Mouse (Mus musculus) Patski (cell line): Measurements from ENCODE around the gene Tvp23a. TPM values are rescaled to one million over a fixed set of nuclear protein-coding genes. Genes with fewer than 3 reads are reported as not detected.

Source experiments
- ATAC-seq: fragments of 100-300 bp; one replicate; pipeline ENCODE4 v1.8.0; 2021
- CTCF ChIA-PET: fragments of 350-600 bp; sonication (Branson Sonifier 250); formaldehyde crosslinking; loops from one replicate; lab custom pipeline; 2022; ENCODE audit warnings: inconsistent platforms; lab: Charles Lee
- POLR2A ChIA-PET: fragments of 350-600 bp; sonication (Branson Sonifier 250); formaldehyde crosslinking; loops from one replicate; lab custom pipeline; 2022; ENCODE audit warnings: antibody characterized with exemption, inconsistent platforms; lab: Charles Lee
- DNase-seq: peaks from one replicate; pipeline ENCODE4 v3.0.0-alpha.2; 2011; ENCODE audit warnings: low read depth, low spot score
- H3K27me3 ChIP-seq: fragments of 371-371 bp; one replicate; pipeline ENCODE4 v1.5.1; 2021
- CTCF ChIP-seq: fragments of 100-300 bp; IDR thresholded peaks from one replicate; pipeline ENCODE4 v1.5.1; 2021
- in situ Hi-C: fragments of 300-500 bp; cut with MboI; formaldehyde crosslinking; loops from 3 replicates; pipeline ENCODE4 v1.11.1; 2018; ENCODE audit warnings: low pct_unique_long_range_greater_than_20kb, mixed read lengths
- polyA plus RNA-seq: library from polyadenylated mRNA; unstranded; gene quantifications from one replicate; pipeline ENCODE4 v1.2.3, GENCODE M21; 2021

Gene Tvp23a
- polyA plus RNA-seq, 1 experiment from 2014 or later = 0.46 TPM

DNA sequence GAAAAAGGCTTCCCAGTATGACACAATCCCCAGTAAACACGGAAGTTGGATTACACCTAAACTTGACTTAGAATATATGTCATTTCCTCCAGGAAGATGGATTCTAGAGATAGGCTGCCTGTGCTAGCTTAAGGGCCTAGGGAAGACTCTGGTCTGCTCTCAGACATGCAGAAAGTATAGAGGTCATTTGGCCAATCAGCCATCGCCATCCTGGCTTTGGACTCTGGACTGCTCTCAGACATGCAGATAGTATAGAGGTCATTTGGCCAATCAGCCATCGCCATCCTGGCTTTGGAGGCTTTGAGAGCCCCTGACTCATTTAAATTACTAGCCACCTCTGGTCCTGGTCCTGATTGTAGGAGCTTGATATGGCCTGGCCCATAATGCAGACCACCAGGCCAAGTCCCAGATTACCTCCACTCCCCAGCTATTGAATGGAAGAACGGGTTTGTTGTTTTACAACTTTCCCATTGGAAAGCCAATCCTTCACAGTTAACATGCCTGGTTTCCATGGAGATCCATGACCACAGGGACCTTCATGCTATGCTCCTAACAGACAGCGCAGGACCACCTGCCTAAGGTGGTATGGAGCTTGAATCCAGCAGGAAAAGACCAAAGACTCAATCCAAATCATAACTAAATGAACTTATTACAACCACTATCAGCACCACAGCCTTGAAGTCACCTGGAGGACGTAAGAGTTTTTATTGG, 6.9 kb upstream of the Tvp23a start:
- TF ChIP-seq CTCF = no peak
- ATAC-seq = no peak
- ChIA-PET CTCF (no interaction called here), POLR2A (no interaction called here)
- in situ Hi-C loops = no loop called here
- no peaks in the 10 kb centered on the region for H3K27me3 ChIP-seq
- DNase-seq = no peak

DNA sequence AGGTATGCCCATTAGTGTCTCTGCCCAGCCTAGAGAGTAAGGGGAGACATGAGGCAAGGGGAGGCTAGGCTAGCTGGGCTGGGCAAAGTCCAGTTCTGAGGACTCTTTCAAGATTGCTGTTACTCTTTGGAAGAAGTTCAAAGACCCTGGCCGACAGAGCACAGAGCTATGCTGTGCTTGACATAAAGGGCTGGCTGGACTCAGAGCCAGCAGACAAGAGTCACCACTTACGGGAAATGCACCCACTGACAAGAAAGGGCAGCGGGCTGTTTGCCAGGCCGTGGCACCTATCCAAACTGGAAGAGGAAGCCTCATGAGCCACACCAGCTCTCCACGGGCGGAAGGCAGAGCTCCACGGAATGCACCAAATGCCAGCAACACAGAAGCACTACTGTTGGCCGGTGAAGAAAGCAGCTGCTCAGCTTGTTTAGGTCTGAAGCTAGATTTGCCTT, 5.3 kb upstream of the Tvp23a start:
- peak; percentile 47 for DNase-seq
- peak; percentile 42 for ATAC-seq
- ChIA-PET POLR2A (no interaction called here), CTCF (interaction anchor here (1.1 to 1.8 kb wide), 2 partner anchors 12 to 15 kb away, joined by 3 read pairs; no protein-coding TSS in a partner anchor)
- in situ Hi-C loops = no loop called here
- TF ChIP-seq CTCF = no peak
- H3K27me3 ChIP-seq = no peaks in the 10 kb centered on the region

- POLR2A ChIA-PET = interaction anchor here (0.5 kb wide), 1 partner anchor 1113 kb away, joined by 3 read pairs; no protein-coding TSS in a partner anchor
- ATAC-seq (no peak), DNase-seq (no peak)
- CTCF ChIA-PET = interaction anchor here (0.5 to 1.8 kb wide), 3 partner anchors 12 to 549 kb away, joined by 3 read pairs; no protein-coding TSS in a partner anchor
- TF ChIP-seq CTCF = no peak
- H3K27me3 ChIP-seq = no peaks in the 10 kb centered on the region
- in situ Hi-C loops = no loop called here
Measured at GRCm38 (mm10) chr16:10451906-10452305, 4.7 kb upstream of the Tvp23a start.

GRCm38 (mm10) chr16:10448931-10449330, 1.8 kb upstream of the Tvp23a start:
- in situ Hi-C loops = no loop called here
- ATAC-seq = no peak
- POLR2A ChIA-PET = no interaction called here
- no peak for TF ChIP-seq CTCF
- CTCF ChIA-PET = no interaction called here
- H3K27me3 ChIP-seq = no peaks in the 10 kb centered on the region
- DNase-seq = no peak

- no peak for TF ChIP-seq CTCF
Measured at GRCm38 (mm10) chr16:10447781-10448180, 619 bp upstream of the Tvp23a start.

DNA sequence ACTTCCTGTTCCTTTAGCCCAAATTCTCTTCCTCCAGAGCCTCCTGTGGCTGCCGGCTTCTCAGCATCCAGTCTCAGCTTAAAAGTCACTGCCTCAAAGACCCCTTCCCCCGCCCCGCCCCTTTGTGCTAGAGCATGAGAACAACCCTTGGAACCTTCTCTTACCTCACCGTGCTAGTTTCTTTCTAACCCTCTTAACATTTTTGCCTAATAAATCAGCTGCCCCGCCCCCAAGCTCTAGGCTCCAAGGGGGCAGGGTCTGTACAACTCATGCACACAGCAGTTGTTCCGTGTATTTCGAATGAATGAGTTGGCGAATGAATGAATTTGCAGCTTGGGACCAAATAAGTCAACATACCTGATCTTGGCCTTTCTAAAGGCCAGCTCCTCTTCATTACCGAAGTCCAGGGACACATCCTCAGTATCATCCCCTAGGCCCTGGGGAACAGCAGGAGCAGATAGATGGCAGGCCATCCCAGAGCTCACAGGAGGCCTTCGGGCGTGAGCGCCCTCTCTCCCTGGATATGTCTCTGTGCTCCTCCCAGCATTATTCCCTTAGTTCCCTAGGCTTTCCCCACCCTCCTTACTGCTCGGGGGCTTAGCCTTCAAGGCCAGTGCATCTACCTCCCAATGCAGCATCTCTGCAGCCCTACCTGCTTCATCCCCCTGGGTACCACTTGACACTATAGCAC, 444 bp downstream of the Tvp23a start:
- no peak for ATAC-seq
- no peak for DNase-seq
- in situ Hi-C loops = no loop called here
- ChIA-PET CTCF (no interaction called here), POLR2A (no interaction called here)
- no peaks in the 10 kb centered on the region for H3K27me3 ChIP-seq
- no peak for TF ChIP-seq CTCF

More at GRCm38 (mm10) chr16:10447781-10448180, 619 bp upstream of the Tvp23a start:
- H3K27me3 ChIP-seq = no peaks in the 10 kb centered on the region
- ChIA-PET POLR2A (interaction anchor here (0.6 kb wide), 1 partner anchor 14 kb away, joined by 3 read pairs; no protein-coding TSS in a partner anchor), CTCF (no interaction called here)
- ATAC-seq = no peak
- no peak for DNase-seq
- in situ Hi-C loops = no loop called here

DNA sequence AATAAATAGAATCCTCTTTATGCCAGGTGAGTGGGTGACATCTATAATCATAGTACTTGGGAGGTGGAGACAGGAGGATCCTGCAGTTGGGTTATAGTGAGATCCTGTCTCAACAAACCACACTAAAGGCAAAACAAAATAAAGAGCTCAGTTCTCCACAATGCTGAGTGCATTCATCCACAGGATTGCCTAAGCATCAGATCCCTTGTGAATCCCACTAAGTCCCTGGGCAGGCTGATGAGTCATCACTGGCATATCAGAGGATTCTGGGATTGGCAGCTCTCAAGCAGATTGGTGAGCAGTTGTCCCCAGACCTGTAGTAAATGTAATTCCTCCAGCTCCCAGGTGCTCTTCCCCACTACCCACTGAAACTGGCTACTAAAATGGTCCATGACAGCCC, 3.4 kb downstream of the Tvp23a start:
- ATAC-seq = no peak
- POLR2A ChIA-PET = no interaction called here
- H3K27me3 ChIP-seq = no peaks in the 10 kb centered on the region
- TF ChIP-seq CTCF = no peak
- CTCF ChIA-PET = interaction anchor here (0.9 kb wide), 1 partner anchor 11 kb away, joined by 3 read pairs; no protein-coding TSS in a partner anchor
- DNase-seq = peak; percentile 47
- in situ Hi-C loops = no loop called here

DNA sequence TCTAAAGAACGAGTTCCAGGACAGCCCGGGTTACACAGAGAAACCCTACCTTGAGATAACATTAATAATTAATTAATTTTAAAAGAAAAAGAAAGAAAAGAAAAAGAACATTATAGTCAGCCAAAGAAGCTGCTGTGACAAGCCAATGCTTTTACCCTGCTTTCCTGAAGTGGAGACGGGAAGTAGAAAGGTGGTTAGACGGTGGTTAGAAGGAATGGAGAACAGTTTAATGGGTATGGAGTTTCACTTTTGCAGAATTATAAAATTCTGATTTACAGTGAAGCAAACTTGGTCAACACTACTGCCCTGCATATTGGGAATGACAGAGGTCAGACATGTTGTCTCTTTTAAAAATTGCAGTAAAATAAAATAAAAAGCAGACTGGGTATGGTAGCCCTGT, 5.4 kb downstream of the Tvp23a start:
- no peaks in the 10 kb centered on the region for H3K27me3 ChIP-seq
- POLR2A ChIA-PET = no interaction called here
- in situ Hi-C loops = no loop called here
- no peak for TF ChIP-seq CTCF
- no peak for DNase-seq
- no peak for ATAC-seq
- CTCF ChIA-PET = no interaction called here

DNA sequence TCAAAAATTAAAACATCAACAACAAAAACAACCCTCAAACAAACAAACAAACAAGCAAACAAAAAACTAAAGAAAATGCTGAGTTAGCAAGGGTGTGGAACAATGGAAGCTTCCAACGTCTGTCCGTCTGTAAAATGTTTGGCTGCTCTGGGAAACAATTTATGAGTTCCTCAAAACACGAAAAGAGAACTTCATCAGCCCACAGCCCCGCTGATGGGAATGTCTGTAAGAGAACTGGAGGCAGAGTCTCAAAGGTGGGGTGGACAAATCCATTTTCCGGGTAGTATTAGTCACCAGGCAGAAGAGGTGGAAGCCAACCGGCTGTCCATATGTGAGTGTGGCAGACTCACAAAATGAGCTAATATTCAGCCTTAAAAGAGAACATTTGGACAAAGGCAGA, 5.8 kb downstream of the Tvp23a start:
- ChIA-PET CTCF (no interaction called here), POLR2A (no interaction called here)
- in situ Hi-C loops = no loop called here
- ATAC-seq (no peak), DNase-seq (no peak)
- no peak for TF ChIP-seq CTCF
- no peaks in the 10 kb centered on the region for H3K27me3 ChIP-seq

DNA sequence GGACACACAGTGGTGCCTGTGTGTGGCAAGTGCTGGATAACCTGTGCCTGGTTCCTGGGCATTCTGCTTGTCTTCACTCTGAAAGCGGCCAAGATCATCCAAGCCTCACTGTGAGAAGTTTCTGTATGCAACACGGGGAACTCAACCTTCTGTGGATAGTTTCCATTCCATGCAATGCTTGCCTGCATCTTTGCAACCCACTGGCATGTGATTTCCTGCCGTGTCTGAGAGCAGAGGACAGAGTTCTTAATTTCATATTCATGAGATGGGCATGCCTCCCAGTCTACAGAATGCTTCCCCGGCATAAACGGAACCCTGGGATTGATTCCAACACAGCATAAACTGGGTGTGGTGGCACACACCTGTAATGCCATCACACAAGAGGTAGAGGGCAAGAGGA, 9.1 kb downstream of the Tvp23a start:
- no peak for ATAC-seq
- ChIA-PET POLR2A (no interaction called here), CTCF (interaction anchor here (1.0 kb wide), 1 partner anchor 14 kb away, joined by 3 read pairs; no protein-coding TSS in a partner anchor)
- in situ Hi-C loops = no loop called here
- H3K27me3 ChIP-seq = no peaks in the 10 kb centered on the region
- no peak for TF ChIP-seq CTCF
- no peak for DNase-seq

GRCm38 (mm10) chr16:10436166-10436565, 11.0 kb downstream of the Tvp23a start:
- POLR2A ChIA-PET = no interaction called here
- CTCF ChIA-PET = interaction anchor here (0.6 kb wide), 1 partner anchor 78 kb away, joined by 3 read pairs; no protein-coding TSS in a partner anchor
- in situ Hi-C loops = no loop called here
- DNase-seq (no peak), ATAC-seq (no peak)
- H3K27me3 ChIP-seq = no peaks in the 10 kb centered on the region
- no peak for TF ChIP-seq CTCF
